Mouse (Mus musculus) heart, postnatal 14 days (tissue): ENCODE data around the gene Minpp1. TPM values are rescaled to one million over a fixed set of nuclear protein-coding genes. Genes with fewer than 3 reads are reported as not detected.
"Not testable (repeated sequence)": the region's sequence is repeated elsewhere in the genome, so short reads cannot be mapped to it uniquely, and the experiment has no call there.

Source experiments
- DNase-seq, 2 experiments: peaks; one replicate each; pipeline ENCODE4 v3.0.0; 2021 to 2022
- intact Hi-C: fragments of 180-260 bp; cut with DNase I; formaldehyde crosslinking; loops from one replicate; pipeline ENCODE4 v1.15.1; 2025
- long read RNA-seq, 2 experiments: library from polyadenylated mRNA; stranded (forward); transcript quantifications; one replicate each; pipeline ENCODE4 v2.0.0; 2021
- total RNA-seq, 2 experiments: library from RNA; stranded (reverse); gene quantifications; 2 replicates each; pipeline ENCODE4 v1.2.3; 2021

Gene Minpp1
- 10 to 100 TPM; 19.3 to 20.3 TPM for total RNA-seq
- long read RNA-seq, experiment 1, transcript Minpp1-201 (5 exons, 2,613 nt) = major isoform, 79 of 82 reads
- long read RNA-seq, experiment 1, partial matches to known transcripts = 0 of 82 reads
- long read RNA-seq, experiment 1, other reads (novel, unspliced or antisense) = 3 of 82 reads
- long read RNA-seq, experiment 2, transcript Minpp1-201 (5 exons, 2,613 nt) = major isoform, 64 of 70 reads
- long read RNA-seq, experiment 2, partial matches to known transcripts = 3 of 70 reads
- long read RNA-seq, experiment 2, other reads (novel, unspliced or antisense) = 2 of 70 reads

DNA sequence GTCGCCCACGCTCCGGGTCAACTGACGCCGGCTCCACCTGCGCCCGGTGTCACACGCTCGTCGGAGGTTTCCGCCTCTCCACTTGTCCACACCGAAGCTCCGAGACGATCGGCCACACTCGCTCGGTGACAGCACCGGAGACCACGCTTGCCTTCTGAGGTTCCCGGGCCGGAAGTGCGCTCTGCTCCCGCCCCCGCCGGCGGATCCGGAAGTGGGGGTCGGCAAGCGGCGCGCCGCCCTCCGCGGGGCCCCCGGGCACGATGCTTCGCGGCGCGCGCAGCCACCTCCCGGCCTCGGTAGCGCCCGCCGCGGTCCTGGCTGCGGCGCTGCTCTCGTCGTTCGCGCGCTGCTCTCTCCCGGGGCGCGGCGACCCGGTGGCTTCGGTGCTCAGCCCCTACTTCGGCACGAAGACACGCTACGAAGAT, at the start of gene Minpp1:
Minpp1 (plus strand) TSS at position 89 of the 425 bp plus-strand sequence.
- DNase-seq = peak; percentile 88 to 91
- intact Hi-C loops = loop anchor here (5.0 kb wide), 2 partner anchors 318 to 513 kb away; no protein-coding TSS in a partner anchor

DNA sequence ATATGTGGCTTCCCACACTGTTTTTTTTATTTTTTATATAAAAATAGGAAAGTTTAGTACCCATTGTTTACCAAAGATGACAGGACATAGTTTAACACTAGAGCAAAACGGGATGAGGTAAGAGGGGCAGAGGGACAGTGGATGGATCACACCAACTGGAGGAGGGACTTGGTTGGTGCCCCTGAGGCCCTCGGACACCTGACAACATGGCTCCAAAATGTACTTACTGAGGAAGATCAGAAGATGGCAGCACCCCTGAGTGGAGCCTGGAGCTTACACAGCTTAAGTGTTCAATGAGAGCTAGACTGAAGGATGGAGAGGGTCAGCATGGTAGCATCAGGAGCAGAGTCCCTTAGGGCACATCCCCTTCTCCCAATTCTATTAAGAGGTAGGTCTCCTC, 46.2 kb upstream of the Minpp1 start:
- intact Hi-C loops = no loop called here
- no peak for DNase-seq

DNA sequence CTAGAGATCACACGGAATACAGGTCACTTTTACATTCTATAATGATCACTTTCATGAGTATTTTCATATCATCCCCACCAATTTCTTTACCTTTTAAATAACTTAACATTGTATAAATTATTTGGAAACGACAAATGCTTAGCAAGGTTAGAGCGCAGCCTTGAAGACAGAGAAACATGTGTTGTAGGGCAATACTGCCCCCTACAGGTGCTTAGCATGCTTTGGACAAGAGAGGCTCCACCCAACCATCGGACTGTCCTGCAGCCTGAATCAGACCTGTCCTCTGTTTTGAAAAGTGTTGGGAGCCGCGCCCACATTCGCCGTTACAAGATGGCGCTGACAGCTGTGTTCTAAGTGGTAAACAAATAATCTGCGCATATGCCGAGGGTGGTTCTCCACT, 44.0 kb upstream of the Minpp1 start:
- intact Hi-C loops = no loop called here
- peak in 1 of 2 experiments; percentile 30 for DNase-seq

DNA sequence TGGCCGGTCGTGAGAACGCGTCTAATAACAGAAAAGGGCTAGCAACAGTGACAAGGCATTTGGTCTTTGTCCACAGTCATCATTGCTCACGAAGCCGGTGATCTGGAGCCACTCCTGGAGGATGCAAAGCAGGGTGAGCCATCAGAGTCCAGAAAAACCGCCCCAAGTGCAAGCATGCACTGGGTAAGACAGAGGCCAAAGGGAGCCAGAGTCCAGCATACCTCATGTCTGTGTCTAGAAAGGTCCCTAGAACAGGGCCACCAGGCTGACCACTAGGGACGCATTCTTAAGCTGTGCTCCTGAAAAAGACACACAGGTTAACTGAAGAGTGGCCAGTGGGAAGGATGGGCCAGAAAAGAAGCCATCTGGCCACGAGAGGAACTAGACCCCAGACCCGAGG, 36.6 kb upstream of the Minpp1 start:
- no peak for DNase-seq

DNA sequence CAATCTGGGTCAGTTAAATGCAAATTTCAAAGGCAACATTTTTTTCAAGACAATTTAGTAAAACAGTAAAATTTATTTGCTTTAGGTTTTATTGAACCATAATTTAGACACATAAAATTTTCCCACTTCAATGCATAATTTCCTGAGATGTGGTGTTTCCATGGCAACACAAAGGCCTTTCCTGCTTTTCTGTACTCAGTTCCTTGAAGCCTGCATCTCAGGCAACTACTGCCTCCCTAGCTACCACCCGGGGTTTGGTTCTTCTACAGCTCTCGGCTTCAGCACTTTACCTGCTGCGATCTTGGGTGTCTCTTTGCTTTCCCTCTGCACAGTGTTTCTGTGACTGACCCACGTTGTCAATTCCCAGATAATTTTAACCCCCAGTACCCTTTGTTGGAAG, 33.3 kb upstream of the Minpp1 start:
- intact Hi-C loops = no loop called here
- no peak for DNase-seq

More for the DNA sequence above, 36.6 kb upstream of the Minpp1 start:
- intact Hi-C loops = no loop called here

DNA sequence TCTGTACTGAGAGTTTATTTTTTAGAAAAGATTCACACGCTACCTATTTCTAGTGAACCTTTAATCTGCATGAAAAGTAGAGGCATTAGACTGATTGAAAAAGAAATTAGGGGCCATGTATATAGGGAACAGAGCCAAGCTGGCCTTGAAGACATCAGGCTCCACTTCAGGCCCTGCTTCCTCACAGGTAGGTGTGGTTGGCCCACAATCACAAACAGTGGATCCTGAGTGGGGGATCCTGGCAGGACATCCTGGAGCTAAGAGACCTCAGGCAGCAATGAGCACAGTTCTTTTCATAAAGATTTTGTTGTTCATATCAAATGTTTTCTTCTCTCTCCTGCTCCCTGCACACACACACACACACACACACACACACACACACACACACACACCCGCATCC, 28.8 kb upstream of the Minpp1 start:
- no peak for DNase-seq
- intact Hi-C loops = no loop called here

DNA sequence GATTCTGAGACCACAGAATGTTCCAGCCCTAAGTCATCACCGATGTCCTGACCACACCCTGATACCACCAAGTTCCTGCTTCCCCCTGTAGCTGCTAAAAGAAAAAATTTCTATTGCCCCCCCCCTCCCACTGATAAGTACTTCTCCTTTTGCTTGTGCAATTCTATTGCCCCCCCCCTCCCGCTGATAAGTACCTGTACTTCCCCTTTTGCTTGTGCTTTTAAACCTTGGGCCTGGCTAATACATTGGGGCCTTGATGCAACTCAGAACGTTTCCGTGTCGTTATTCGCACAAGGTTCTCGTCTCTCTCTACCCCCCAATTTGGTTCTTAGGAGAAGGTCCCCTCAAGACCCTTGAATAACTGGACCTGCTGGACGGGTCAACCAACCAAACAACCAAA, 27.9 kb upstream of the Minpp1 start:
- DNase-seq, intact Hi-C loops: not testable (repeated sequence)

DNA sequence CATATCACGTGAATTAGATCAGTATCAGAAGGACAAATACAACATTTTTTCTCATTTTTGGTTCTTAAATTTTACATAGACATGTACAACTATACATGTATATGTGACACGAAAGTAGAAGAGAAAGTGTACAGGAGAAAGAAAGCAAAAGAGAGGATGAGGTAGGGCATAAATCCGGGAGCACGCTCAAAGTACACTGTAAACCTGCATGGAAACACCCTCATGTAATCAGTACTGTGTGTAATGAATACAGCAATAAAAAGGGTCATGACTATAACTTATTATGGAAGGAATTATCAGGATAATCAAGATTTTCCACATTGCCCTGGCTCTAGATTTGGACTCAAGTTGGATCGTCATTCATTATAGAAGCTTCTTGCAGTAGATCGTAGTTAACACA, 22.5 kb upstream of the Minpp1 start:
- no peak for DNase-seq
- intact Hi-C loops = no loop called here

DNA sequence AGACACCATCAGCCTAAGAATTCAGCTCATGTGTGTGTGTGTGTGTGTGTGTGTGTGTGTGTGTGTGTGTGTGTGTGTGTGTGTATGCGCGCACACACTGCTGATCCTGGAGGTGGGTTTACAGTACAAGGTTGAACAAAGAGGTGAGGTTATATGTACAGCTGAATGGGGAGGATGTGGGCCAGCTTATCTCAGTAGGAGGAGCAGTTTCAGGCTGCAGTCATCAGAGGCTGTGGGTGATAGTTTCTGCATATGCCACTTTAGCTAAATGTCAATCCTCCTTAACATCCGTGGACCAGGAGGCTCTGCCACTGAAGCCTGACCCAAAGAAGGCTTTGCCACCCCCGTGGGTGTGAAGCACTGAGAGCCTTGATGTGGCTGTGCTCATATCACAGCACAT, 20.3 kb upstream of the Minpp1 start:
- intact Hi-C loops = no loop called here
- no peak for DNase-seq

DNA sequence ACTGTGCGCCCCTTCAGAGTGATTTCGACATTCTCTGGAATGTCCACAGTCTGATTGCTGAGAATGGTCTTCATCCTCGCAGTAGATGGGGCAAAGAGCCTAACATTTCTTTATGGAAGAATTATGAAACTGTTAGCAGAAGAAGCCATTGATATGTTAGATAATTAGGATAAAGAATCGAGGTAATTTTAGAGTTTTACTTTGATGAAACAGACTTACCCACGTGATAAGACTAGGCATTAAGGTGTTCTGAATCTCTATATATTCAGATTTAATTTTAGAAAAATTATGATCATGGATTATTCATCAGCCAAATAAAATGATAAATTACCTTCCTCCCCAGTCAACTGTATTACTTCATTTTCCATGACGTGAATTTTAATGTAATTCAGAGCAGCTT, 19.1 kb upstream of the Minpp1 start, which contains the start of gene Rpl9-ps6:
Rpl9-ps6 (minus strand) TSS at position 101 of the 400 bp plus-strand sequence.
- intact Hi-C loops = no loop called here
- no peak for DNase-seq

DNA sequence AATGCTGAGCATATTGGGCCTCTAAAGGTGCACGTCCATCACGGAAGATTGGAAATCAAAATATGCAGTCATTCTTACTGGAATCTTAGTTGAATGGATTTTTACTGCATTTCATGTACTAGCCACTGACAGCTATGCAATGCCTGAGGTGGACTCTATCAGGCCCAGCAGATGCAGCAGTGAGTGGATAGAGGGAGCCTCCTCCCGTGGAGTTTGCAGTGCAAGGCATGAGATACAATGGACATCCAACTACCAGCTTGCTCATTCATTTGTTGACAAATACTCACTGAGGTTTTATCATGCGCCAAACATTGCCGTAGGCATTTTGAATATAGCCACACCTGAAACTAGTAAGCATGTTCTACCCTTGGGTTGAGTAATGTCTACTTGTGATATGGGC, 18.2 kb upstream of the Minpp1 start:
- no peak for DNase-seq
- intact Hi-C loops = no loop called here

DNA sequence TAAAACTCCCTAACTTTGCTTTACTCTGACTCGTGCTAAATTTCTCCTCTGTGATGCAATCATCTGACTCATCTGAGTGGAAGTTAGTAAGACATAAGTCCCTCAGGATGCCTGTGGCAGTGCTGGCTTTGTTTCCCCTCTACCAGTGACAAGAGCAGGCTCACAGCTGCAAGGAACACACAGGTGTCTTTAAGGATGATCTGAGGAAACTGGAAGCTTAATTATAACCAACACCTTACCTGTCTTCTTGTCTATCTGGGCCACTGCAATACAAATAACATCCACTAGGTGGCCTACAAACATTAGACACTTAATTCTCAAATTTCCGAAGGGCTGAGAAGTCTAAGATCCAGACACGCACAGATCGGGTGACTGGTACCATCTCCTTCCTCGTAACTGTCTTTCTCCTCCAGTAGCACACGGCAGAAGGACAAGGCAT, 15.5 kb upstream of the Minpp1 start:
- peak; percentile 18 to 66 for DNase-seq

DNA sequence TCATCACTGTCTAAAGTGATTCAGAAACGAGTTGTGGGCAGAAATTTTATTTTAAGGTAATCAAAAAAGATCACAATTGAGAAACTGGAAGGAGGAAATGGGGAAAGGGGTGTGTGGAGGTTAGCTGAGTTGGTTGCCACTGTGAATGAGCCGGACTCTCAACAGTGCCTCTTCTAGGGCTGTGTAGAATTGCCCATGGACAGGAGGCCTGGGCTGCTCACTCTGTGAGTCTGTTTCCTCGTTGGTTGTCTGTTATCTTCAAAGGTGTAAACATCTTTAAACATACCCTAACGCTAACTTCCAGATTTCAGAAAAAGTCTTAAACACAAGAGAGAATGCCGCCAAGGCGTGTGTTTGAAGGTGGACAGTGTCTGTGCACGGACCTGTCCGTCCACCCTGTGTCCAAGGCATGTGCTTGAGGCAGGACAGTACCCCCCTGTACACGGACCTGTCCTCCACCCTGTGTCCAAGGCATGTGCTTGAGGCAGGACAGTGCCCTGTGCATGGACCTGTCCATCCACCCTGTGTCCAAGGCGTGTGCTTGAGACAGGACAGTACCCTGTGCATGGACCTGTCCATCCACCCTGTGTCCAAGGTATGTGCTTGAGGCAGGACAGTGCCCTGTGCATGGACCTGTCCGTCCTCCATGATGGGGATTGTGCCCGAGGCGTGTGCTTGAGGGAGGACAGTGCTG, 14.9 kb upstream of the Minpp1 start:
- intact Hi-C loops = no loop called here
- DNase-seq = no peak

More for the DNA sequence above, 15.5 kb upstream of the Minpp1 start:
- intact Hi-C loops = no loop called here

DNA sequence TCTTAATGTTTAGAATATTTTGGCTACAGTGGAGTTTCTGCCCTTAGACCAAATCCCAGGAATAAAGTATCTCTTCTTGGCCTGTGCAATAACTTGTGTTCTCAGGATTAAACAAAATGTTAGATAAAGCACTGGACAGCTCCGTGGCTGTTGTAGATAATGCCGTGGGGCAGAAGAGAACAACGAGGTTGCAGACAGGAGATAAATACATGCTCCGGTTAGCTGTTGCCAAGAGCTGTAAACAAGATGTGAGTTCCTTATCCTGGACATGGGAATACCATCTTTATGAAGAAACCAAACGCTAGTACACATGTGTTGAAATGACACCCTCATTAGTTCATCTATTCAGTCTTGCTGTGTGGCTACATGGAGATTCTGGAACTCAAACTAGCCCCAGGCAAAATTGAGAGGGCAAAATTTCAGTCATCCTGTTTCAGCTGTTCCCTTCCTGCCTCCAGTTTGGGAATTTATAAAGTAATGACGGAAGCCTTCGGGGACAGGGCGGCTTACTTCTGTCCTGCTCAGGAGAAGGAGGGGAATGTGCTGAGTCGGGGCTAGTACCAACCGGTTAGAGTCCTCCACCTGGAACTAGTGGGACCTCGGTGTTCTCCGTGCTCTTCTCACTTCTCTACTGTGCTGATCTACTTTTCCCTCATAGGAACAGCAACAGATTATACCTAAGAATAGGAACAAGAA, 9.4 kb upstream of the Minpp1 start:
- no peak for DNase-seq
- intact Hi-C loops = no loop called here

DNA sequence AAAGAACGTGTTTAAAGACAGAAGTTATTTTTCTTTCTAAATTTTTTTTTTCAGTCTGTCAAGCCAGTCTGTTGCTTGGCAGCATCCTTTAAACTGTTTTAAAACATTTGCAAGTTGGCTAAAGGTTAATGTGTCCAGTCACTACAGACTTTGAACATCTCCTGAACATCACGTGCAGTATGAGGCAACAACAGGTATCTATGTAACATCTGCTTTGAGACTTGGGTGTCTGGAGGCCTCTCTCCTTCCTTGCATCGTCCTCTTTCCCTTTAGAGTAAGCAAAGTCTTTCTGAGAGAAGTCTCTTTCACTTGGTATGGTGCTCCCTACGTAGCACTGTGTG, 8.9 kb upstream of the Minpp1 start:
- no peak for DNase-seq
- intact Hi-C loops = no loop called here

DNA sequence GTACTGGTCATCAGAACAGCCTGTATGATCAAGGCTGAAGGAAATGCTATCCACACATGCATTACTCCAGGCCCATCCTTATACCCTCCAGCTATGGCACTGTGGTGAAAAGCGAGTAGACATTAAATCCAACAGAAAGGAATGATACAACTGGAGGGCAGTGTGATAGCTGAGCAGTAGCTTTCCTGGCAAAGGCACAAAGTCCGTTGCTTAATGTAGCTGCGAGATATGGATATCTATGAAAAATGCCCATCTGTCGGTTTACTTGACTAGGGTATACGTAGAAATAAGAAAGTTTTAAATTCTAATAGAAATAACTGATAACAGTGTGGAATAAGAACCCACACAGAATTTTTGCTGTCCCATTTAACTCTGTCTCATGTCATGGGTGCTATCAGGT, 5.3 kb upstream of the Minpp1 start:
- intact Hi-C loops = no loop called here
- no peak for DNase-seq

DNA sequence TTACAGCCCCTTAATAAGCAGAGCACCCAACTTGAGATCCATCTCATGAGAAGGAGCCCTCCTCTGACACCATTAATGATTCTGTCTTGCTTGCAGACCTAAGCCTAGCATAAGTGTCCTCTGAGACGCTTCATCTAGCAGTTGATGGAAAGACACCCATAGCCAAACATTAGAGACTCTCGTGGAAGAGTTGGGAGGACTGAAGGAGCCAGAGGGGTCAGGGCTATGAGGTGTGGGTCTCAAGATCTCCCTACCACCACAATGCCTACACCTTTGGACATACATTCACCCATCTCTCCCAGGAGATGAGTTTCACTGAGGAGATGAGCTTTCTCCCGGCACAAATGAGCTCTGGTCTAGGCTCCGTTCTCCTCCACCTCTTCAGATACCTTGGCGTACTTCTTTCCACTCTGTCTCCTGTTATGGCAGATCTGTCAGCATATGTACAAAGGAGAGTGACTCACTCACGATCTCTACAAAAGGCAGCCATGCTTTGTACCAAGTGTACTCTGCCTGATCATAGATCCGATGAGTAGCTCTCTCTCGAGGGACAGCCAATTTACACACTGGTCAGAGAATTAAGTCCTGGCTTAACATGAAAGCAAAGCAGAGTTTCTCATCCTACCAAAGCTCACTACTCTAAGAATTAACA, 4.7 kb upstream of the Minpp1 start:
- no peak for DNase-seq
- intact Hi-C loops = no loop called here

DNA sequence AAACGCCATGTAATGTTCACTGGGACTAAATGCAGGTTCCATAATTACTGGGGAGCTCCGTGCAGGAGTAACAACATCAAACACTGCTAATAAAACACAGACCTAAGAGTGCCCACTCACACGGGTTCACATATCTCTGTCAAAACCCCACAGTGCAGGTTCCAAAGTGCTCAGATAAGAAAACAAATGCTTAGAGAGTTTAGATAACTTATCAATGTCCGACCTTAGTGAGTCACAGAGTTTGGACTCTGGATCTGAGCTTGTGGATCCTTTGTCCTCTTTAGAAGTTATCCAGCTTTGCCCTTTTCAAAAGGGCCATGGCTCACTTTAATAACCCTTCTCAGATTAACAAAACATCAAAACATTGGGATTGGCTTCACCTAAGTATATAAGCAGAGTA, 4.1 kb upstream of the Minpp1 start:
- DNase-seq = no peak
- intact Hi-C loops = no loop called here

DNA sequence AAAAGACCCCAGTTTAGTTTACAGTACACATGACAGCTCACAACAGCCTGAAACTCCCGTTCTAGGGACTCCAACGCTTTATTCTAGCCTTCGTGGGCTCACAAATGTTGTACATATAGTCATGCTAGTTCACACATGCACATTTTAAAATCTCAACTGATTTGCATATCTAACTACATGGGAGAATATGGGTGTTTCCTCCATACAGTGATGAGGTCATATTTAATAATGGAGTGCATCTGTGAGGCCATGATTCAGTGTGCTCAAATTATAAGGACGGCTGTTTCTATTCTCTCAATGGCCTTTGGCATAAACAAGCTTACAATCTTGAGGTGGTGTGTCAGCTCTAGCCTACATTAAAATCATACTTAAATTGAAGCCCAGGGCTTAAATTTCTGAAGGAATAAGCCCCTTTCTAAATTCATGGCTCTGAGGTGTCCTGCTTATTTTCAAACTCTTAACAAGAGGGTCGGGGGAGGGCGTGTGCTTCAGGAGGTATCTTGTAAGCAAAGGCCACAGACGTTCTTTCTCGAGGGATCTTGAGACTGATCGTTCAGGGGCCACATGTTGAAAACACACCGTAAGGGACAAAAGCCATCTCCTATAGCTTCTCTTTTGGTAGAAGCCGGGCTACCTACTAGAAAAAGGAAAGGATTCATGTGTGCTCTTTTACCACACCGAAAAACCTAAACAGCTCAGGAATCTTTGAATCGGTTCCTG, 468 bp upstream of the Minpp1 start:
- intact Hi-C loops = loop anchor here (5.0 kb wide), 2 partner anchors 318 to 513 kb away; no protein-coding TSS in a partner anchor
- DNase-seq = no peak

DNA sequence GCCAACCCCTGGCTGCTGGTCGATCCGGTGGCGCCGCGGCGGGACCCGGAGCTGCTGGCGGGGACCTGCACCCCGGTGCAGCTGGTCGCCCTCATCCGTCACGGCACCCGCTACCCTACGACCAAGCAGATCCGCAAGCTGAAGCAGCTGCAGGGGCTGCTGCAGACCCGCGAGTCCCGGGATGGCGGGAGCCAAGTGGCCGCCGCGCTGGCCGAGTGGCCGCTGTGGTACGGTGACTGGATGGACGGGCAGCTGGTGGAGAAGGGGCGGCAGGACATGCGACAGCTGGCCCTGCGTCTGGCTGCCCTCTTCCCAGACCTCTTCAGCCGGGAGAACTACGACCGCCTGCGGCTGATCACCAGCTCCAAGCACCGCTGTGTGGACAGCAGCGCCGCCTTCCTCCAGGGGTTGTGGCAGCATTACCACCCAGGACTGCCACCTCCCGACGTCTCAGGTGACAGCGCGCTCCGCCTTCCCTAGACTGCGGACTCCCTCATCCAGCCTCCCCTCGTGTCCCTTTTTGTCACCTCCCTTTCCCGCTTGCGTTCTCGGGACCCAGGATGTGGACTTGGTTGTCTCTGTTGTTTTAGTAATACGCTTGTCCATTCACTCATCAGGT, 646 bp downstream of the Minpp1 start:
- intact Hi-C loops = loop anchor here (5.0 kb wide), 2 partner anchors 319 to 514 kb away; no protein-coding TSS in a partner anchor
- peak; percentile 60 to 67 for DNase-seq
